18 mouse cellular contexts compared by ENCODE assay signal in genomic region chr7:92196004-92196403, GRCm38 (mm10).
DNase-seq lines count a peak whose midpoint lies in the region; ATAC-seq and TF ChIP-seq lines count a peak whose summit lies in the region.
"Had no signal": no experiment of that assay in that cellular context is flagged by ENCODE, and none has a peak within 500 bp of the region (broad histone marks: within the 10 kb centered on the region; RNA-seq: fewer than 3 reads in every experiment).

No protein-coding gene starts in this region.

- peak; percentile 16; the same call in 1 of the 2 replicates for TF ChIP-seq EP300 in CH12.LX (IDR thresholded peaks at IDR 0.05; ENCODE audit: low read length)

- H3K36me3 ChIP-seq in hindbrain, postnatal 0 days (ENCODE audit: insufficient read depth, low read length), result no peaks in the 10 kb centered on the region
- no peaks in the 10 kb centered on the region for H3K36me3 ChIP-seq in hindbrain, embryonic 11.5 days (ENCODE audit: control insufficient read depth, insufficient read depth, low read length)
- H3K36me3 ChIP-seq in CH12.LX (replicated peaks in 1 of 2; ENCODE audit: control insufficient read depth in 1 of 2, insufficient read depth in 1 of 2, low read length in 1 of 2), result no peaks in the 10 kb centered on the region
- H3K36me3 ChIP-seq: heart, embryonic 10.5 days; hindbrain, embryonic 10.5 days; intestine, embryonic 15.5 days; limb, embryonic 15.5 days had no signal

- H3K4me1 ChIP-seq in hindbrain, postnatal 0 days (ENCODE audit: insufficient read depth, low read length), result no peaks in the 10 kb centered on the region
- no peaks in the 10 kb centered on the region for H3K4me1 ChIP-seq in hindbrain, embryonic 11.5 days (replicated peaks; ENCODE audit: control insufficient read depth, insufficient read depth, low read length)
- H3K4me1 ChIP-seq in CH12.LX (ENCODE audit: control insufficient read depth in 1 of 2, insufficient read depth in 2 of 2), result peaks cover 0 to 11% of the 10 kb centered on the region in 2 experiments; a peak in 3 of 4 replicates
- H3K4me1 ChIP-seq: hindbrain, embryonic 10.5 days; intestine, embryonic 15.5 days; limb, embryonic 15.5 days had no signal

- H3K79me2 ChIP-seq in CH12.LX (replicated peaks; ENCODE audit: control insufficient read depth, extremely low read depth, insufficient read depth, poor library complexity, severe bottlenecking), result no peaks in the 10 kb centered on the region

- in situ Hi-C loops in CH12.LX (cut with MboI; ENCODE audit: low pct_ligation_motif_present, low pct_unique_long_range_greater_than_20kb, low sequenced_read_pairs), result no loop called here

- dilution Hi-C loops in CH12.LX (cut with MboI; ENCODE audit: extremely low pct_ligation_motif_present, extremely low pct_unique_long_range_greater_than_20kb, low sequenced_read_pairs), result no loop called here

- no peaks in the 10 kb centered on the region for H3K27me3 ChIP-seq in hindbrain, postnatal 0 days (ENCODE audit: insufficient read depth, low read length)
- no peaks in the 10 kb centered on the region for H3K27me3 ChIP-seq in hindbrain, embryonic 11.5 days (ENCODE audit: control insufficient read depth, insufficient read depth, low read length)
- no peaks in the 10 kb centered on the region for H3K27me3 ChIP-seq in CH12.LX (replicated peaks)
- H3K27me3 ChIP-seq: intestine, embryonic 15.5 days; limb, embryonic 15.5 days had no signal

- TF ChIP-seq CTCF in hindbrain, postnatal 0 days (IDR thresholded peaks at IDR 0.05; ENCODE audit: low read depth), result no peak
- no peak for TF ChIP-seq CTCF in CH12.LX (conservative IDR thresholded peaks at IDR 0.05 in 1 of 2, IDR thresholded peaks at IDR 0.05 in 1 of 2; ENCODE audit: low read depth in 2 of 2, low read length in 2 of 2)

- DNase-seq in hindbrain, postnatal 0 days (ENCODE audit: low spot score), result peak; percentile 45
- DNase-seq in hindbrain, embryonic 11.5 days (ENCODE audit: low spot score), result no peak
- DNase-seq in CH12.LX (ENCODE audit: extremely low read depth), result peak; percentile 34
- DNase-seq in cerebellum, adult 11 months, result peak; percentile 83
- peak; percentile 90 for DNase-seq in cerebellum, postnatal 10 days
- no peak for DNase-seq in right cerebral cortex, adult 18-20 months
- no peak for DNase-seq in kidney, postnatal 36 days
- DNase-seq in kidney, postnatal 4 days, result no peak
- DNase-seq: kidney, adult 9 months; kidney, postnatal 25 days; layer of hippocampus, postnatal 36 days; lung, postnatal 10 days; thymus, postnatal 14 days had no signal

- TF ChIP-seq POLR2A in CH12.LX (IDR thresholded peaks at IDR 0.05; ENCODE audit: low read depth, low read length), result no peak

- peak; percentile 62; the same call in 1 of the 2 replicates for ATAC-seq in hindbrain, postnatal 0 days
- ATAC-seq in hindbrain, embryonic 11.5 days (ENCODE audit: low FRiP score), result no peak
- ATAC-seq: intestine, embryonic 15.5 days; midbrain, embryonic 16.5 days had no signal

- no peak overlapping the region for H3K27ac ChIP-seq in hindbrain, postnatal 0 days
- no peak overlapping the region for H3K27ac ChIP-seq in hindbrain, embryonic 11.5 days (ENCODE audit: low read depth, low read length)
- no peak overlapping the region for H3K27ac ChIP-seq in CH12.LX (ENCODE audit: insufficient read depth, low read depth)
- H3K27ac ChIP-seq: heart, embryonic 10.5 days; hindbrain, embryonic 10.5 days; intestine, embryonic 15.5 days; limb, embryonic 15.5 days had no signal

- H3K4me3 ChIP-seq in hindbrain, postnatal 0 days (ENCODE audit: low read length), result no peak overlapping the region
- H3K4me3 ChIP-seq in hindbrain, embryonic 11.5 days (ENCODE audit: low read depth, low read length), result no peak overlapping the region
- H3K4me3 ChIP-seq in CH12.LX (replicated peaks in 1 of 3; ENCODE audit: low read depth in 2 of 3, low read length in 2 of 3, poor library complexity in 1 of 3), result no peak overlapping the region
- H3K4me3 ChIP-seq: heart, embryonic 10.5 days; hindbrain, embryonic 10.5 days; intestine, embryonic 15.5 days; limb, embryonic 15.5 days had no signal

- H3K9ac ChIP-seq in hindbrain, postnatal 0 days (replicated peaks; ENCODE audit: low read length), result no peak overlapping the region
- no peak overlapping the region for H3K9ac ChIP-seq in hindbrain, embryonic 11.5 days (ENCODE audit: low read depth, low read length)
- no peak overlapping the region for H3K9ac ChIP-seq in CH12.LX (ENCODE audit: insufficient read depth, low read depth)
- H3K9ac ChIP-seq: intestine, embryonic 15.5 days; limb, embryonic 15.5 days had no signal

- no peak overlapping the region for H3K4me2 ChIP-seq in hindbrain, postnatal 0 days (ENCODE audit: low read depth, low read length)
- no peak overlapping the region for H3K4me2 ChIP-seq in hindbrain, embryonic 11.5 days (replicated peaks; ENCODE audit: low read depth, low read length)
- H3K4me2 ChIP-seq in CH12.LX (ENCODE audit: insufficient read depth, low read depth, poor library complexity, severe bottlenecking), result 0 out of 2 replicates have a peak overlapping the region, but pooled peaks have one; percentile 11
- H3K4me2 ChIP-seq: intestine, embryonic 15.5 days; limb, embryonic 15.5 days had no signal

- WGBS in hindbrain, postnatal 0 days, result 63% methylated on average over 4 of the region's 4 CpGs
- 75% methylated on average over 4 of the region's 4 CpGs for WGBS in hindbrain, embryonic 11.5 days

- no peaks in the 10 kb centered on the region for H3K9me3 ChIP-seq in hindbrain, postnatal 0 days (ENCODE audit: low read length)
- no peaks in the 10 kb centered on the region for H3K9me3 ChIP-seq in hindbrain, embryonic 11.5 days (ENCODE audit: control insufficient read depth, low read length)
- no peaks in the 10 kb centered on the region for H3K9me3 ChIP-seq in CH12.LX (replicated peaks; ENCODE audit: low read length)
- H3K9me3 ChIP-seq: heart, embryonic 10.5 days; hindbrain, embryonic 10.5 days; intestine, embryonic 15.5 days; limb, embryonic 15.5 days had no signal

- no peak for TF ChIP-seq RAD21 in CH12.LX (IDR thresholded peaks at IDR 0.05; ENCODE audit: low read depth, low read length)

TF ChIP-seq in CH12.LX, 34 proteins besides CTCF, POLR2A, EP300 and RAD21:
- TF ChIP-seq RCOR1 (conservative IDR thresholded peaks at IDR 0.05; ENCODE audit: low read depth, low read length) (no peak), E2F4 (IDR thresholded peaks at IDR 0.05; ENCODE audit: insufficient replicate concordance, low read depth, low read length) (no peak), ETS1 (conservative IDR thresholded peaks at IDR 0.05; ENCODE audit: low read depth, low read length) (peak; percentile 40; the same call in 1 of the 2 replicates), TCF12 (IDR thresholded peaks at IDR 0.05; ENCODE audit: low read depth, low read length) (peak; percentile 29; the same call in 1 of the 2 replicates), CHD2 (IDR thresholded peaks at IDR 0.05; ENCODE audit: low read length) (no peak), ZMIZ1 (IDR thresholded peaks at IDR 0.05; ENCODE audit: low read depth, low read length) (no peak), UBTF (IDR thresholded peaks at IDR 0.05; ENCODE audit: low read depth, low read length) (no peak)

Comparison
In these comparisons a context has a peak if more than half of its experiments do, and no peak if none do; other contexts are left out.
1. DNase-seq: peak in hindbrain, postnatal 0 days (single experiment), CH12.LX (single experiment), cerebellum, adult 11 months (single experiment) and cerebellum, postnatal 10 days (2 of 2); none in hindbrain, embryonic 11.5 days (single experiment), right cerebral cortex, adult 18-20 months (single experiment), kidney, postnatal 36 days (0 of 2) and kidney, postnatal 4 days (0 of 2).